Mouse (Mus musculus) lung, postnatal 0 days (tissue): ENCODE results near the gene Cdc42bpa. TPM values are rescaled to one million over a fixed set of nuclear protein-coding genes. Genes with fewer than 3 reads are reported as not detected.

Experiments used
- ATAC-seq: fragments of 200-750 bp; cut with Nextera tagmentation; 2 replicates; pipeline ENCODE4 v1.8.0; 2017; ENCODE audit warnings: moderate library complexity
- DNase-seq: peaks from one replicate; pipeline ENCODE4 v3.0.0-alpha.2; 2016; ENCODE audit warnings: low spot score
- H3K27ac ChIP-seq: fragments of 300-500 bp; sonication (generic); 2 replicates; pipeline ENCODE4 v1.5.1; 2014; ENCODE audit warnings: antibody characterized with exemption, mild to moderate bottlenecking, low read length, mixed read lengths
- H3K27me3 ChIP-seq: fragments of 300-500 bp; sonication (generic); replicated peaks from 2 replicates; pipeline ENCODE4 v1.6.1; 2014; ENCODE audit warnings: low read length, mixed read lengths; ENCODE audit not compliant: insufficient read depth
- H3K36me3 ChIP-seq: fragments of 300-500 bp; sonication (generic); 2 replicates; pipeline ENCODE4 v1.6.1; 2014; ENCODE audit warnings: low read length, mixed read lengths; ENCODE audit not compliant: insufficient read depth
- H3K4me1 ChIP-seq: fragments of 300-500 bp; sonication (generic); 2 replicates; pipeline ENCODE4 v1.6.1; 2014; ENCODE audit warnings: antibody characterized with exemption, low read depth, low read length, mixed read lengths; ENCODE audit not compliant: insufficient read depth
- H3K4me2 ChIP-seq: fragments of 300-500 bp; sonication (generic); replicated peaks from 2 replicates; pipeline ENCODE4 v1.6.1; 2014; ENCODE audit warnings: low read depth, mild to moderate bottlenecking, low read length, moderate library complexity, mixed read lengths
- H3K4me3 ChIP-seq: fragments of 300-500 bp; sonication (generic); 2 replicates; pipeline ENCODE4 v1.5.1; 2014; ENCODE audit warnings: low read depth, low read length
- H3K9ac ChIP-seq: fragments of 300-500 bp; sonication (generic); replicated peaks from 2 replicates; pipeline ENCODE4 v1.6.1; 2014; ENCODE audit warnings: low read depth, mild to moderate bottlenecking
- H3K9me3 ChIP-seq: fragments of 300-500 bp; sonication (generic); 2 replicates; pipeline ENCODE4 v1.6.1; 2016; ENCODE audit warnings: low read length, mixed read lengths
- CTCF ChIP-seq: IDR thresholded peaks from 2 replicates; pipeline ENCODE4 v1.5.1; 2016; ENCODE audit warnings: antibody characterized with exemption, mild to moderate bottlenecking
- EP300 ChIP-seq: IDR thresholded peaks from 2 replicates; pipeline ENCODE4 v1.6.1; 2016; ENCODE audit warnings: antibody characterized with exemption, mild to moderate bottlenecking, control low read depth
- WGBS: fragments of 180-500 bp; shearing (Covaris S2); extraction: QIAGEN DNeasy Blood & Tissue Kit; methylation state at CpG from one replicate; pipeline ENCODE4 v1.1.7; 2014; 5-methylcytosine and 5-hydroxymethylcytosine counted together
- polyA plus RNA-seq: library from polyadenylated mRNA; unstranded; fragments of >200 nt; fragmentation: Nextera tagmentation; extraction: Ambion mirVana; gene quantifications from 2 replicates; pipeline ENCODE4 v1.2.1, GENCODE M21; 2015

The Cdc42bpa gene
- polyA plus RNA-seq, 1 experiment from 2014 or later, result 17.9 TPM

GRCm38 (mm10) chr1:180171883-180172282 lies 211.6 kb downstream of the Cdc42bpa start:
- no peak for ATAC-seq

GRCm38 (mm10) chr1:180172600-180172999 lies 212.3 kb downstream of the Cdc42bpa start:
- no peak overlapping the region for H3K4me2 ChIP-seq
- ATAC-seq (no peak), DNase-seq (no peak)
- WGBS, result 84% methylated on average over 4 of the region's 4 CpGs
- no peaks in the 10 kb centered on the region for H3K36me3 ChIP-seq
- H3K27ac ChIP-seq, result no peak overlapping the region
- no peaks in the 10 kb centered on the region for H3K9me3 ChIP-seq
- TF ChIP-seq EP300 (no peak), CTCF (no peak)
- H3K27me3 ChIP-seq, result no peaks in the 10 kb centered on the region
- no peak overlapping the region for H3K4me3 ChIP-seq
- no peaks in the 10 kb centered on the region; the same call in 1 of the 2 replicates for H3K4me1 ChIP-seq
- no peak overlapping the region for H3K9ac ChIP-seq

More at GRCm38 (mm10) chr1:180171883-180172282, 211.6 kb downstream of the Cdc42bpa start:
- no peaks in the 10 kb centered on the region for H3K36me3 ChIP-seq
- TF ChIP-seq CTCF (no peak), EP300 (no peak)
- no peak overlapping the region for H3K4me3 ChIP-seq
- H3K4me2 ChIP-seq, result no peak overlapping the region
- no peaks in the 10 kb centered on the region for H3K9me3 ChIP-seq
- 73% methylated on average over 2 of the region's 2 CpGs for WGBS
- no peak for DNase-seq
- no peaks in the 10 kb centered on the region for H3K27me3 ChIP-seq
- no peak overlapping the region for H3K9ac ChIP-seq
- no peak overlapping the region for H3K27ac ChIP-seq
- no peaks in the 10 kb centered on the region for H3K4me1 ChIP-seq

- H3K4me1 ChIP-seq, result no peaks in the 10 kb centered on the region; the same call in 1 of the 2 replicates
- no peak overlapping the region for H3K27ac ChIP-seq
- ATAC-seq, result no peak
- H3K4me3 ChIP-seq, result no peak overlapping the region
- H3K36me3 ChIP-seq, result no peaks in the 10 kb centered on the region
- no peak overlapping the region for H3K4me2 ChIP-seq
- no peak for DNase-seq
- no peaks in the 10 kb centered on the region for H3K9me3 ChIP-seq
- H3K9ac ChIP-seq, result no peak overlapping the region
- no peak for TF ChIP-seq EP300
- TF ChIP-seq CTCF, result no peak
- 74% methylated on average over 5 of the region's 5 CpGs for WGBS
- no peaks in the 10 kb centered on the region for H3K27me3 ChIP-seq
Measured at GRCm38 (mm10) chr1:180173017-180173416, 212.7 kb downstream of the Cdc42bpa start.

- no peaks in the 10 kb centered on the region for H3K27me3 ChIP-seq
- no peaks in the 10 kb centered on the region; the same call in 1 of the 2 replicates for H3K4me1 ChIP-seq
- no peak for TF ChIP-seq EP300
- TF ChIP-seq CTCF, result no peak
- 52% methylated on average over 6 of the region's 6 CpGs for WGBS
- no peak for ATAC-seq
- no peak for DNase-seq
- no peaks in the 10 kb centered on the region for H3K9me3 ChIP-seq
- no peak overlapping the region for H3K9ac ChIP-seq
- no peak overlapping the region for H3K27ac ChIP-seq
- H3K4me3 ChIP-seq, result no peak overlapping the region
- H3K36me3 ChIP-seq, result no peaks in the 10 kb centered on the region
- no peak overlapping the region for H3K4me2 ChIP-seq
Measured at GRCm38 (mm10) chr1:180174718-180175117, 214.4 kb downstream of the Cdc42bpa start.

GRCm38 (mm10) chr1:180175167-180175566 lies 214.9 kb downstream of the Cdc42bpa start:
- Histone ChIP-seq H3K9me3 (no peaks in the 10 kb centered on the region), H3K9ac (no peak overlapping the region), H3K4me3 (no peak overlapping the region), H3K27ac (no peak overlapping the region), H3K27me3 (no peaks in the 10 kb centered on the region), H3K36me3 (no peaks in the 10 kb centered on the region), H3K4me1 (no peaks in the 10 kb centered on the region; the same call in 1 of the 2 replicates), H3K4me2 (no peak overlapping the region)
- WGBS, result 33% methylated on average over 3 of the region's 3 CpGs
- ATAC-seq, result 0 out of 2 replicates have a peak, but pooled peaks have one; percentile 52
- peak; percentile 85 for DNase-seq
- TF ChIP-seq EP300 (no peak), CTCF (peak; percentile 72)

- ATAC-seq (no peak), DNase-seq (no peak)
- Histone ChIP-seq H3K27me3 (no peaks in the 10 kb centered on the region), H3K9ac (no peak overlapping the region), H3K9me3 (no peaks in the 10 kb centered on the region), H3K27ac (no peak overlapping the region), H3K4me1 (no peaks in the 10 kb centered on the region; the same call in 1 of the 2 replicates), H3K4me3 (no peak overlapping the region), H3K4me2 (no peak overlapping the region), H3K36me3 (no peaks in the 10 kb centered on the region)
- 57% methylated on average over 8 of the region's 8 CpGs for WGBS
- TF ChIP-seq CTCF (no peak), EP300 (no peak)
Measured at GRCm38 (mm10) chr1:180175635-180176034, 215.4 kb downstream of the Cdc42bpa start.

GRCm38 (mm10) chr1:180176784-180177183 lies 216.5 kb downstream of the Cdc42bpa start:
- no peak overlapping the region for H3K4me2 ChIP-seq
- H3K4me1 ChIP-seq, result no peaks in the 10 kb centered on the region; the same call in 1 of the 2 replicates
- TF ChIP-seq CTCF (no peak), EP300 (no peak)
- DNase-seq, result no peak
- H3K27ac ChIP-seq, result no peak overlapping the region
- H3K9me3 ChIP-seq, result no peaks in the 10 kb centered on the region
- ATAC-seq, result no peak
- no peaks in the 10 kb centered on the region for H3K27me3 ChIP-seq
- no peak overlapping the region for H3K9ac ChIP-seq
- no peaks in the 10 kb centered on the region for H3K36me3 ChIP-seq
- no peak overlapping the region for H3K4me3 ChIP-seq
- 5% methylated on average over 1 of the region's 1 CpGs for WGBS
